Mouse (Mus musculus) 3134 (cell line): ENCODE results near the gene Lig1.

ENCODE experiments used
- DNase-seq: peaks from one replicate; pipeline ENCODE4 v3.0.0-alpha.2; 2011; ENCODE audit warnings: low spot score; ENCODE audit not compliant: insufficient read length; ENCODE audit errors: extremely low read depth

The Lig1 gene

GRCm38 (mm10) chr7:13309407-13309806 lies 32.3 kb downstream of the Lig1 start:
- no peak for DNase-seq

GRCm38 (mm10) chr7:13310493-13311199 lies 33.6 kb downstream of the Lig1 start:
- no peak for DNase-seq

- DNase-seq, result no peak
Observed at GRCm38 (mm10) chr7:13311401-13311800, 34.3 kb downstream of the Lig1 start.

GRCm38 (mm10) chr7:13314095-13314597 lies 37.1 kb downstream of the Lig1 start:
- DNase-seq, result no peak

- no peak for DNase-seq
Observed at GRCm38 (mm10) chr7:13321424-13321823, 44.3 kb downstream of the Lig1 start.

- DNase-seq, result no peak
Observed at GRCm38 (mm10) chr7:13324316-13324715, 47.2 kb downstream of the Lig1 start, which contains the start of gene Pla2g4c. Pla2g4c (plus strand) TSS chr7:13324655.

- no peak for DNase-seq
Observed at GRCm38 (mm10) chr7:13330575-13330974, 53.5 kb downstream of the Lig1 start.

GRCm38 (mm10) chr7:13355943-13356342 lies 78.9 kb downstream of the Lig1 start:
- DNase-seq, result no peak
